Comparison of ENCODE assay signal across 29 mouse cellular contexts in genomic region chr10:25777717-25778116, GRCm38 (mm10).
DNase-seq lines count a peak whose midpoint lies in the region; ATAC-seq and TF ChIP-seq lines count a peak whose summit lies in the region.
"Had no signal": no experiment of that assay in that cellular context is flagged by ENCODE, and none has a peak within 500 bp of the region (broad histone marks: within the 10 kb centered on the region; RNA-seq: fewer than 3 reads in every experiment).

No protein-coding gene starts in this region.

- no peaks in the 10 kb centered on the region for H3K9me3 ChIP-seq in kidney, embryonic 14.5 days (ENCODE audit: control insufficient read depth, low read length)
- H3K9me3 ChIP-seq in hindbrain, embryonic 13.5 days, result no peaks in the 10 kb centered on the region
- H3K9me3 ChIP-seq: embryonic facial prominence, embryonic 12.5 days; forebrain, embryonic 10.5 days; forebrain, embryonic 15.5 days had no signal

- POLR2A ChIA-PET in Patski (lab: Charles Lee), result no interaction called here

- DNase-seq in kidney, adult 18-20 months, result peak; percentile 45
- DNase-seq in Patski (ENCODE audit: low read depth, low spot score), result no peak
- DNase-seq in kidney, postnatal 14 days, result peak; percentile 74
- DNase-seq in right cerebral cortex, postnatal 10 days (ENCODE audit: low spot score in 2 of 2), result no peak
- DNase-seq in embryo, embryonic 10.5 days (ENCODE audit: low spot score), result no peak
- DNase-seq: adrenal gland, postnatal 10 days; cerebellum, adult 8-10 months; cerebellum, postnatal 25 days; gastrocnemius, postnatal 25 days; heart, adult 18-20 months; heart, postnatal 4 days; left cerebral cortex, postnatal 4 days; lung, adult 2 months; lung, postnatal 10 days; midbrain, embryonic 14.5 days; spleen, adult 18-20 months; thymus, adult 18-20 months; thymus, postnatal 36 days had no signal

- H3K4me3 ChIP-seq in kidney, embryonic 14.5 days (ENCODE audit: low read length), result no peak overlapping the region
- H3K4me3 ChIP-seq in hindbrain, embryonic 13.5 days, result no peak overlapping the region
- H3K4me3 ChIP-seq: embryonic facial prominence, embryonic 12.5 days; forebrain, embryonic 10.5 days; forebrain, embryonic 15.5 days; heart, embryonic 12.5 days had no signal

- H3K4me2 ChIP-seq in kidney, embryonic 14.5 days (replicated peaks; ENCODE audit: low read depth, low read length), result no peak overlapping the region
- no peak overlapping the region for H3K4me2 ChIP-seq in hindbrain, embryonic 13.5 days
- H3K4me2 ChIP-seq: embryonic facial prominence, embryonic 12.5 days; forebrain, embryonic 15.5 days; heart, embryonic 12.5 days; hindbrain, embryonic 14.5 days had no signal

- CTCF ChIA-PET in Patski (lab: Charles Lee), result no interaction called here

- no peaks in the 10 kb centered on the region for H3K4me1 ChIP-seq in kidney, embryonic 14.5 days (ENCODE audit: control insufficient read depth, insufficient read depth, low read length)
- 0 out of 2 replicates have a peak, but pooled peaks cover 3% of the 10 kb centered on the region for H3K4me1 ChIP-seq in hindbrain, embryonic 13.5 days (replicated peaks)
- H3K4me1 ChIP-seq: embryonic facial prominence, embryonic 12.5 days; heart, embryonic 12.5 days had no signal

- in situ Hi-C loops in Patski (cut with MboI; ENCODE audit: low pct_unique_long_range_greater_than_20kb), result no loop called here

- H3K9ac ChIP-seq in kidney, embryonic 14.5 days (ENCODE audit: low read depth, low read length), result no peak overlapping the region
- H3K9ac ChIP-seq in hindbrain, embryonic 13.5 days, result no peak overlapping the region
- H3K9ac ChIP-seq: embryonic facial prominence, embryonic 12.5 days; forebrain, embryonic 15.5 days; heart, embryonic 12.5 days; hindbrain, embryonic 14.5 days; liver, embryonic 14.5 days had no signal

- H3K36me3 ChIP-seq in kidney, embryonic 14.5 days (ENCODE audit: control insufficient read depth, insufficient read depth, low read length), result no peaks in the 10 kb centered on the region
- no peaks in the 10 kb centered on the region for H3K36me3 ChIP-seq in hindbrain, embryonic 13.5 days
- H3K36me3 ChIP-seq: embryonic facial prominence, embryonic 12.5 days; forebrain, embryonic 10.5 days; forebrain, embryonic 15.5 days; heart, embryonic 12.5 days had no signal

- no peak for ATAC-seq in kidney, embryonic 14.5 days (ENCODE audit: low FRiP score, low TSS enrichment)
- peak; percentile 88 for ATAC-seq in Patski
- no peak for ATAC-seq in hindbrain, embryonic 13.5 days (ENCODE audit: low FRiP score)
- ATAC-seq: inflammation-experienced regulatory T-cells, adult 6 months had no signal

- no peaks in the 10 kb centered on the region for H3K27me3 ChIP-seq in kidney, embryonic 14.5 days (ENCODE audit: control insufficient read depth, insufficient read depth, low read length)
- H3K27me3 ChIP-seq in Patski, result no peaks in the 10 kb centered on the region
- no peaks in the 10 kb centered on the region for H3K27me3 ChIP-seq in hindbrain, embryonic 13.5 days
- H3K27me3 ChIP-seq: embryonic facial prominence, embryonic 12.5 days; forebrain, embryonic 15.5 days; heart, embryonic 12.5 days had no signal

- no peak overlapping the region for H3K27ac ChIP-seq in kidney, embryonic 14.5 days (ENCODE audit: low read depth, low read length)
- no peak overlapping the region for H3K27ac ChIP-seq in hindbrain, embryonic 13.5 days
- H3K27ac ChIP-seq: embryonic facial prominence, embryonic 12.5 days; forebrain, embryonic 10.5 days; forebrain, embryonic 15.5 days; hindbrain, embryonic 14.5 days; kidney, postnatal 0 days; liver, embryonic 14.5 days; stomach, postnatal 0 days had no signal

- no peak for TF ChIP-seq CTCF in Patski (IDR thresholded peaks at IDR 0.05)

- 60% methylated on average over 2 of the region's 2 CpGs for WGBS in kidney, embryonic 14.5 days
- WGBS in hindbrain, embryonic 13.5 days, result 74% methylated on average over 2 of the region's 2 CpGs

Comparison
In these comparisons a context has a peak if more than half of its experiments do, and no peak if none do; other contexts are left out.
1. DNase-seq: peak in kidney, adult 18-20 months (single experiment) and kidney, postnatal 14 days (single experiment); none in Patski (single experiment), right cerebral cortex, postnatal 10 days (0 of 2) and embryo, embryonic 10.5 days (single experiment).